Mouse (Mus musculus): ENCODE data around the gene Xylb. TPM values are rescaled to one million over a fixed set of nuclear protein-coding genes. Genes with fewer than 3 reads are reported as not detected.

Gene Xylb
- polyA plus RNA-seq (2012; rRNA removed), result 1.3 and 2.0 TPM in 2 replicates

- no peak for TF ChIP-seq POLR2A (IDR thresholded peaks at IDR 0.05; ENCODE audit: low read depth, low read length)
- peak; percentile 52; the same call in 1 of the 2 replicates for TF ChIP-seq CTCF (IDR thresholded peaks at IDR 0.05; ENCODE audit: extremely low read depth, insufficient read depth, insufficient read length, insufficient replicate concordance)
- Histone ChIP-seq H3K27ac (ENCODE audit: insufficient read depth, low read length) (no peak within 1 kb of the TSS), H3K36me3 (ENCODE audit: control insufficient read depth, insufficient read depth, low read length) (no peaks in the 10 kb centered on the region), H3K4me3 (ENCODE audit: extremely low read depth, insufficient read depth, insufficient read length) (peak within 1 kb of the TSS; percentile 65), H3K27me3 (ENCODE audit: control insufficient read depth, insufficient read depth, low read length) (no peaks in the 10 kb centered on the region), H3K4me1 (ENCODE audit: control insufficient read depth, insufficient read depth, insufficient read length) (peaks cover 3% of the 10 kb centered on the region; the same call in 1 of the 2 replicates)
- peak; percentile 35 to 84 for DNase-seq (ENCODE audit: low read depth in 1 of 2, low spot score in 2 of 2)
- 3% methylated on average over 65 of the region's 65 CpGs for WGBS
Measured at GRCm38 (mm10) chr9:119357331-119358057, at the start of gene Xylb. Xylb (plus strand) TSS chr9:119357381.

GRCm38 (mm10) chr9:119309067-119309466 is 48.1 kb upstream of the Xylb start:
- no peak for DNase-seq (ENCODE audit: low read depth in 1 of 2, low spot score in 2 of 2)
- no peak for TF ChIP-seq CTCF (IDR thresholded peaks at IDR 0.05; ENCODE audit: extremely low read depth, insufficient read depth, insufficient read length, insufficient replicate concordance)
- no peaks in the 10 kb centered on the region for H3K27me3 ChIP-seq (ENCODE audit: control insufficient read depth, insufficient read depth, low read length)
- H3K4me3 ChIP-seq (ENCODE audit: extremely low read depth, insufficient read depth, insufficient read length), result no peak overlapping the region
- 85% methylated on average over 1 of the region's 1 CpGs for WGBS
- H3K27ac ChIP-seq (ENCODE audit: insufficient read depth, low read length), result no peak overlapping the region
- no peaks in the 10 kb centered on the region for H3K4me1 ChIP-seq (ENCODE audit: control insufficient read depth, insufficient read depth, insufficient read length)
- no peaks in the 10 kb centered on the region for H3K36me3 ChIP-seq (ENCODE audit: control insufficient read depth, insufficient read depth, low read length)

- H3K4me1 ChIP-seq (ENCODE audit: control insufficient read depth, insufficient read depth, insufficient read length), result no peaks in the 10 kb centered on the region
- no peak overlapping the region for H3K4me3 ChIP-seq (ENCODE audit: extremely low read depth, insufficient read depth, insufficient read length)
- TF ChIP-seq CTCF (IDR thresholded peaks at IDR 0.05; ENCODE audit: extremely low read depth, insufficient read depth, insufficient read length, insufficient replicate concordance) (no peak), POLR2A (IDR thresholded peaks at IDR 0.05; ENCODE audit: low read depth, low read length) (no peak)
- H3K27me3 ChIP-seq (ENCODE audit: control insufficient read depth, insufficient read depth, low read length), result no peaks in the 10 kb centered on the region
- WGBS, result 95% methylated on average over 10 of the region's 10 CpGs
- H3K27ac ChIP-seq (ENCODE audit: insufficient read depth, low read length), result no peak overlapping the region
- no peak for DNase-seq (ENCODE audit: low read depth in 1 of 2, low spot score in 2 of 2)
- H3K36me3 ChIP-seq (ENCODE audit: control insufficient read depth, insufficient read depth, low read length), result no peaks in the 10 kb centered on the region
Measured at GRCm38 (mm10) chr9:119313096-119313495, 44.1 kb upstream of the Xylb start.

GRCm38 (mm10) chr9:119318891-119319290 is 38.3 kb upstream of the Xylb start:
- WGBS, result 91% methylated on average over 1 of the region's 1 CpGs
- TF ChIP-seq CTCF (IDR thresholded peaks at IDR 0.05; ENCODE audit: extremely low read depth, insufficient read depth, insufficient read length, insufficient replicate concordance) (no peak), POLR2A (IDR thresholded peaks at IDR 0.05; ENCODE audit: low read depth, low read length) (no peak)
- no peak overlapping the region for H3K27ac ChIP-seq (ENCODE audit: insufficient read depth, low read length)

GRCm38 (mm10) chr9:119320446-119320845 is 36.7 kb upstream of the Xylb start:
- Histone ChIP-seq H3K27ac (ENCODE audit: insufficient read depth, low read length) (no peak overlapping the region), H3K4me1 (ENCODE audit: control insufficient read depth, insufficient read depth, insufficient read length) (peaks cover 14% of the 10 kb centered on the region), H3K36me3 (ENCODE audit: control insufficient read depth, insufficient read depth, low read length) (no peaks in the 10 kb centered on the region), H3K4me3 (ENCODE audit: extremely low read depth, insufficient read depth, insufficient read length) (no peak overlapping the region), H3K27me3 (ENCODE audit: control insufficient read depth, insufficient read depth, low read length) (no peaks in the 10 kb centered on the region)
- DNase-seq (ENCODE audit: low read depth in 1 of 2, low spot score in 2 of 2), result no peak
- TF ChIP-seq CTCF (IDR thresholded peaks at IDR 0.05; ENCODE audit: extremely low read depth, insufficient read depth, insufficient read length, insufficient replicate concordance), result no peak
- no peak for TF ChIP-seq POLR2A (IDR thresholded peaks at IDR 0.05; ENCODE audit: low read depth, low read length)
- WGBS, result 95% methylated on average over 7 of the region's 7 CpGs

More at GRCm38 (mm10) chr9:119318891-119319290, 38.3 kb upstream of the Xylb start:
- H3K27me3 ChIP-seq (ENCODE audit: control insufficient read depth, insufficient read depth, low read length), result no peaks in the 10 kb centered on the region
- H3K4me1 ChIP-seq (ENCODE audit: control insufficient read depth, insufficient read depth, insufficient read length), result peaks cover 12% of the 10 kb centered on the region
- H3K36me3 ChIP-seq (ENCODE audit: control insufficient read depth, insufficient read depth, low read length), result no peaks in the 10 kb centered on the region
- DNase-seq (ENCODE audit: low read depth in 1 of 2, low spot score in 2 of 2), result no peak
- H3K4me3 ChIP-seq (ENCODE audit: extremely low read depth, insufficient read depth, insufficient read length), result no peak overlapping the region

- no peak overlapping the region for H3K27ac ChIP-seq (ENCODE audit: insufficient read depth, low read length)
- TF ChIP-seq POLR2A (IDR thresholded peaks at IDR 0.05; ENCODE audit: low read depth, low read length) (no peak), CTCF (IDR thresholded peaks at IDR 0.05; ENCODE audit: extremely low read depth, insufficient read depth, insufficient read length, insufficient replicate concordance) (no peak)
- DNase-seq (ENCODE audit: low read depth in 1 of 2, low spot score in 2 of 2), result no peak
- WGBS, result 44% methylated on average over 7 of the region's 7 CpGs
- no peak overlapping the region for H3K4me3 ChIP-seq (ENCODE audit: extremely low read depth, insufficient read depth, insufficient read length)
- H3K27me3 ChIP-seq (ENCODE audit: control insufficient read depth, insufficient read depth, low read length), result no peaks in the 10 kb centered on the region
- no peaks in the 10 kb centered on the region for H3K36me3 ChIP-seq (ENCODE audit: control insufficient read depth, insufficient read depth, low read length)
- H3K4me1 ChIP-seq (ENCODE audit: control insufficient read depth, insufficient read depth, insufficient read length), result peaks cover 14% of the 10 kb centered on the region
Measured at GRCm38 (mm10) chr9:119320946-119321345, 36.2 kb upstream of the Xylb start.
